Mouse (Mus musculus) kidney, adult 11 months (tissue): Measurements from ENCODE around the gene Aspdh.

Experiments
- DNase-seq: peaks from one replicate; pipeline ENCODE4 v3.0.0; 2022

Gene Aspdh

GRCm38 (mm10) chr7:44472961-44473646, 7.9 kb downstream of the Aspdh start:
- no peak for DNase-seq

- no peak for DNase-seq
Observed at GRCm38 (mm10) chr7:44474419-44474818, 9.2 kb downstream of the Aspdh start.

GRCm38 (mm10) chr7:44475046-44475614, 9.9 kb downstream of the Aspdh start:
- DNase-seq, result no peak

- no peak for DNase-seq
Observed at GRCm38 (mm10) chr7:44482836-44483435, 17.7 kb downstream of the Aspdh start.

- no peak for DNase-seq
Observed at GRCm38 (mm10) chr7:44484109-44484508, 18.9 kb downstream of the Aspdh start.

- peak; percentile 54 for DNase-seq
Observed at GRCm38 (mm10) chr7:44484841-44485571, 19.8 kb downstream of the Aspdh start.

- peak; percentile 1 for DNase-seq
Observed at GRCm38 (mm10) chr7:44485572-44486195, 20.5 kb downstream of the Aspdh start.

GRCm38 (mm10) chr7:44486927-44487575, 21.9 kb downstream of the Aspdh start:
- DNase-seq, result no peak

GRCm38 (mm10) chr7:44487936-44488335, 22.7 kb downstream of the Aspdh start:
- no peak for DNase-seq

GRCm38 (mm10) chr7:44488545-44488944, 23.4 kb downstream of the Aspdh start:
- no peak for DNase-seq

- no peak for DNase-seq
Observed at GRCm38 (mm10) chr7:44490281-44490680, 25.1 kb downstream of the Aspdh start.

GRCm38 (mm10) chr7:44491391-44491790, 26.2 kb downstream of the Aspdh start:
- no peak for DNase-seq

GRCm38 (mm10) chr7:44492166-44492826, 27.1 kb downstream of the Aspdh start:
- DNase-seq, result no peak

GRCm38 (mm10) chr7:44494681-44495080, 29.5 kb downstream of the Aspdh start:
- no peak for DNase-seq

GRCm38 (mm10) chr7:44495086-44495485, 29.9 kb downstream of the Aspdh start:
- DNase-seq, result no peak

- DNase-seq, result peak; percentile 99
Observed at GRCm38 (mm10) chr7:44495992-44496770, 31.0 kb downstream of the Aspdh start, which contains the start of the genes Emc10 and Fam71e1. TSS of gene Emc10 (minus strand) at chr7:44496529. TSS of gene Fam71e1 (plus strand) at chr7:44496581.

- DNase-seq, result no peak
Observed at GRCm38 (mm10) chr7:44496771-44497109, 31.5 kb downstream of the Aspdh start.

- DNase-seq, result no peak
Observed at GRCm38 (mm10) chr7:44497361-44498055, 32.3 kb downstream of the Aspdh start.

- no peak for DNase-seq
Observed at GRCm38 (mm10) chr7:44498922-44499321, 33.7 kb downstream of the Aspdh start.

GRCm38 (mm10) chr7:44500046-44500445, 34.9 kb downstream of the Aspdh start:
- no peak for DNase-seq
